Mouse (Mus musculus): ENCODE measurements around the gene Dbn1.

Dbn1 gene

GRCm38 (mm10) chr13:55510668-55511491, 23.0 kb upstream of the Dbn1 start:
- in situ Hi-C loops (cut with MboI), result no loop called here

- in situ Hi-C loops (cut with MboI), result no loop called here
Measured at GRCm38 (mm10) chr13:55510332-55510667, 22.4 kb upstream of the Dbn1 start.

DNA sequence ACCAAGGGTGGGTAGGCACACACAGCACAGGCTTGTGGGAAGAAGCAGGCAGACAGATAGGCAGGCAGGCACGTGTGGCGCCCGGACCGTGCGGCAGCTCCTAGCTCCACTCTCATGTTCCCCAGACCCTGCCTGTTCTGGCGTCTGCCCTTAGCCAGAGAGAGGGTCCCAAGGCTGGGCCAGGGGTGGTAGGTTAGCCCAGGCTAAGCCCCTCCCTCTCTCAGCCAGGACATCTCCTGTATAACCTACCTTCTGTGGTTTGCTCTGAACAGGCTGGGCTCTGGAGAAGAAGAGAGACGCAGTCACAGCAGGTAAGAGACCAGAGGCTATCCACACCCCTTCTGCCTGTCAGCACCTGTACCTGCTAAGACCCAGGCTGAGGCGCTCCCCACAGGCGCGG, 20.6 kb upstream of the Dbn1 start:
- in situ Hi-C loops (cut with MboI), result no loop called here

GRCm38 (mm10) chr13:55507877-55508276, 20.0 kb upstream of the Dbn1 start:
- in situ Hi-C loops (cut with MboI), result no loop called here

DNA sequence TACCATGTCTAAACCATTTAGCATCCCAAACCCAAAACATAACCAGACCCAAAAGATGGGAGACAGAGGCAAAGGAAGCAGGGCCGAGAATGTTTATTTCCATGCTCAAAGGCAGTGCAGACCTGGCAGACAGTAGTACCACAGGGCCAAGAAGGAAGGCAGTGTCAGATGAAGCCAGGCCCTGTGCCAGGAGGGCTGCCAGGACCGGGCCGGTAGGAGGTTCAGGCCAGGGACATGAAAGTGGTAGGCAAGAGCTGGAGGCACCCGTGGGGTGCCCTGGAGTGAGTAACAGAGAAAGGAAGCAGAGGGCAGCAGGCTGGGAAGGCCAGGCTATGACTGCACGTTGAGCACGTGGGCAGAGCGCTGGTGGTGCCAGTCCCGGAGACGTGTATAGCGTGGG, 18.8 kb upstream of the Dbn1 start:
- in situ Hi-C loops (cut with MboI), result no loop called here

- in situ Hi-C loops (cut with MboI), result no loop called here
Measured at GRCm38 (mm10) chr13:55505810-55506209, 17.9 kb upstream of the Dbn1 start.

- in situ Hi-C loops (cut with MboI), result no loop called here
Measured at GRCm38 (mm10) chr13:55504390-55504789, 16.5 kb upstream of the Dbn1 start.

DNA sequence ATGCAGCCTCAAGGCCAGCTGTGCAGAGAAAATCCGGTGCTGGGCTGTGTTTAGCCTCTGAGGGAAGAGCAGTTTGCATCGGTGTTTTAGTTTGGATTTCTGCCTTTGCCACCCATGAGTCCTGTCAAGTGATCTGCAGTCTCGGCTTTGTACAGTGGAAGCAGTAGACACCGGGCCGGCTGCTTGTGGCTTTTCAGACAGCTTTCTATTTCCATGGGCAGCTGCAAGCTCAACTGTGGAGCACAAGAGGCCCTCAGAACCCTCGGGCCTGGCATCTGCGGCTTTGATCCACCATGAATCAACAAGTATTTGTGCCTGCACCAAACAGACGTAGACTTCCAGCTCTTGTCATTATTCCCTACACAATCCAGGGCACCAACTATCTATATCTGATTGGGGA, 14.5 kb upstream of the Dbn1 start:
- in situ Hi-C loops (cut with MboI), result no loop called here

GRCm38 (mm10) chr13:55500575-55500974, 12.7 kb upstream of the Dbn1 start:
- in situ Hi-C loops (cut with MboI), result no loop called here

- in situ Hi-C loops (cut with MboI), result no loop called here
Measured at GRCm38 (mm10) chr13:55498906-55499305, 11.0 kb upstream of the Dbn1 start.

GRCm38 (mm10) chr13:55496661-55497060, 8.8 kb upstream of the Dbn1 start:
- in situ Hi-C loops (cut with MboI), result no loop called here

DNA sequence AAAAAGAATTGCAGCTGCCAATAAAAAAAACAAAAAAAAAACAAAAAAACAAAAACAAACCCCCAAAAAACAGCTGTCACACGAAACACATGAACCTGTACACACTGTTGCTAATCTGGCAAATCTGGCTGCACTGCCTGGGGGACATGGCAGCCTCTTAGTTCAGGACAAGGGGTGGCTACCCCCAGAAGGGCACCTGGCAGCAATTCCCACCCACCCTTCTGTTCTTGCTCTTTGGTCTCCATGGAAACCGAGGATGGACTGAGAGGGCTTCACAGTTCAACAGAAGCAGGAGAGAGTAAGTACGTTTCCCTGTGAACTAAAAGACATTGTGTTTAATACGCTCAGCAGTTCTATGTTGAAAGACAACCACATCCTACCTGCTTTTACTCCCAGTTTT, 7.8 kb upstream of the Dbn1 start:
- in situ Hi-C loops (cut with MboI), result no loop called here

DNA sequence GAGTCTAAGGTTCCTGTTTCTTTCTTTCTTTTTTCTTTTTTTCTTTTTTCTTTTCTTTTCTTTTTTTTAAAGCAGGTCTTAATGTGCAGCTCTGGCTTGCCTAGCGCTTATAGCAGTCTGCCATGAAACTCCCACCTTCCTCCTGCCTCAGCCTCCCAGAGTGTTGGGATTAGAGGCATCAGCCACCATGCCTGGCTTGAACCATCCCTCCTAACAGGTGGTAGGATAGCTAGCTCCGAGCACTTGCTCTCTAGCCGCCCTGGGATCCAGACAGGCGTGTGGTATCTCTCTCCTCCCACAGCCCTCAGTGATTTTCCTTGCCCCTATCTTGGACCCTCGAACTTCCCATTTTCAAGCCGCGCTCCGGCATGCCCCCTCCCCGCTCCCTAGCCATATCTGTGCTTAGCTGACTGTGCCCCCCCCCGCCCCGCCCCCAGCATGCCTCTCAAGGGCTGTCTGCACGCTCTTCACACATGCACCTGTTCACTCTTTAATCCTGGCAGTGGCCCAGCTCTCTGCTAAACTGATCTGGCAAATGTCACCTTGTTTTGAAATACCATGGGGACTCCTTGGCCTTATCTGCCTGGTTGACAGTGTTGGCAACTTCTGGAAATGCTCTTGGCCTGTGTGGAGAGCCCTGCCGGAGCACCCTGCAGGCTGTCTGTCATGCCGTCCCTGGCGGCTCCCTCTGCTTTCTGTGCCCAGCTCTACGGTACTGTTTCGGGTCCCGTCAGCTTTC, 7.1 kb upstream of the Dbn1 start:
- in situ Hi-C loops (cut with MboI), result no loop called here

GRCm38 (mm10) chr13:55494257-55494656, 6.3 kb upstream of the Dbn1 start:
- in situ Hi-C loops (cut with MboI), result no loop called here

- in situ Hi-C loops (cut with MboI), result no loop called here
Measured at GRCm38 (mm10) chr13:55486916-55487577, 864 bp downstream of the Dbn1 start.

GRCm38 (mm10) chr13:55486029-55486794, 1.7 kb downstream of the Dbn1 start:
- in situ Hi-C loops (cut with MboI), result no loop called here

DNA sequence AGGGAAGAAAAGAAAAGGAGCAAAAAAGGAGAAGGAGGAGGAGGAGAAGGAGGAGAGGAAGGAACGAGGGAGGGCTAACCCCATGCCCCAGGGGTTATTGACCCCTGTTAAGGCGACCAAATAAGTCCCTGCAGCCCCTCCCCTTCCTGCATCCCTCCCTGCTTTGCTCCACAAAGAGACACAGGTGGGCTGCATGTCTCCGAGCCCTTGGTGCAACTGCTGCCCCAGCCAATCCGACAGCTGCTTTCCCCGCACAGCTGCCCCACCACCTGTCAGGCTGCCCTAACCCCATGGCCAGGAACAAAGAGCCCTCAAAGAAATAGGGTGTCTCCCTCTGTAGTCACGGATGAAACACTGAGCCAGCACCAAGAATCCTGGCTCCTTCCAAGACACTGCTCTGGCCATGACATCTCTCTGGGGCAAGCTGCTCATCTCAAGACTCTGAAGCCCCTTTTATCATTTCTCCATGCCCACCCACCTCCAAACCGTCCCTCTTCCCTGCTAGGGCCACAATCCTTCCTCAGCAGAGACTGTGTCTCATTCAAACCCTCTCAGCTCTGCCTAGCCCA, 3.3 kb downstream of the Dbn1 start:
- in situ Hi-C loops (cut with MboI), result no loop called here

DNA sequence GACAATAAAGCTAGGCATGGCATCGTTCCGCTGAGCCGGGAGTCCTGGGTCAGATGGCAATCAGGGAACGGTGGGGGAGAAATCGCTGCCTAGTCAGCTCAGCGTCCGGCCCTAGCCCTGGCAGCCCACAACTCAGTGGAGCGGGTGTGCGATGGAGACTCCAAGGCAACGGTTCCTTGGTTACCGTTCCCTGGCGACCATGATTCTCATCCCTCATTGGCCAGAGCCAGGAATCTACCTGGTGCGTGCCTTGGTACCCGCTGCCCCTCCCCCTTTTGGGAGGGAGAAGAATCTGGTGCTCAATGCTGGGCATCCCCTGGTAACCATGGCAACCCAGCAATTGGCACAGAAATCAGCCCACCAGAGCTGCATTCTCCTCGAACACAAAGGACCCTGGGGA, 4.3 kb downstream of the Dbn1 start:
- in situ Hi-C loops (cut with MboI), result no loop called here

- in situ Hi-C loops (cut with MboI), result no loop called here
Measured at GRCm38 (mm10) chr13:55483071-55483470, 4.8 kb downstream of the Dbn1 start.

GRCm38 (mm10) chr13:55482542-55482941, 5.4 kb downstream of the Dbn1 start:
- in situ Hi-C loops (cut with MboI), result no loop called here

DNA sequence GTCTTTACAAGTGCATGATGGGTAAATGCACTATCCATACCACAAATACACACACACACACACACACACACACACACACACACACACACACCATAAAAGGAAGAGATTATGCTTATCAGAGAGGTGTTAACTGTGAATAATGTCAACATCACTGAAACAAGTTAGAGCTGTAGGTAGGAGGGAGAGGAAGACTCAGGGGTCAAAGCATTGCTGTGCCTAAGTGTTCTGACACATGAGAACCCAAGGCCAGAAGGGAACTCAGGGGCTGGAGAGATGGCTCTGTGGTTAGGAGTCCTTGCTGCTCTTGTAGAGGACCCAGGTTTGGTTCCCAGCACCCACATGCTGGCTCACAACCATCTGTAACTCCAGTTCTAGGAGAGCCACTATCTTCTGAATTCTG, 8.0 kb downstream of the Dbn1 start:
- in situ Hi-C loops (cut with MboI), result no loop called here

GRCm38 (mm10) chr13:55479008-55479407, 8.9 kb downstream of the Dbn1 start:
- in situ Hi-C loops (cut with MboI), result no loop called here
